Mouse (Mus musculus) heart, postnatal 36 days (tissue): ENCODE results near the gene Pikfyve. TPM values are rescaled to one million over a fixed set of nuclear protein-coding genes. Genes with fewer than 3 reads are reported as not detected.
A peak's percentile ranks its signal among the peaks of the same experiment; 100 is the strongest.

Source experiments
- DNase-seq, 2 experiments: peaks; one replicate each; pipeline ENCODE4 v3.0.0; 2021 to 2022
- intact Hi-C: fragments of 180-260 bp; cut with DNase I; formaldehyde crosslinking; loops from one replicate; pipeline ENCODE4 v1.15.1; 2025
- total RNA-seq, 2 experiments: library from RNA; stranded (reverse); gene quantifications; 2 replicates each; pipeline ENCODE4 v1.2.3; 2021

Gene Pikfyve
- 10 to 100 TPM; 11.4 to 12.4 TPM for total RNA-seq

DNA sequence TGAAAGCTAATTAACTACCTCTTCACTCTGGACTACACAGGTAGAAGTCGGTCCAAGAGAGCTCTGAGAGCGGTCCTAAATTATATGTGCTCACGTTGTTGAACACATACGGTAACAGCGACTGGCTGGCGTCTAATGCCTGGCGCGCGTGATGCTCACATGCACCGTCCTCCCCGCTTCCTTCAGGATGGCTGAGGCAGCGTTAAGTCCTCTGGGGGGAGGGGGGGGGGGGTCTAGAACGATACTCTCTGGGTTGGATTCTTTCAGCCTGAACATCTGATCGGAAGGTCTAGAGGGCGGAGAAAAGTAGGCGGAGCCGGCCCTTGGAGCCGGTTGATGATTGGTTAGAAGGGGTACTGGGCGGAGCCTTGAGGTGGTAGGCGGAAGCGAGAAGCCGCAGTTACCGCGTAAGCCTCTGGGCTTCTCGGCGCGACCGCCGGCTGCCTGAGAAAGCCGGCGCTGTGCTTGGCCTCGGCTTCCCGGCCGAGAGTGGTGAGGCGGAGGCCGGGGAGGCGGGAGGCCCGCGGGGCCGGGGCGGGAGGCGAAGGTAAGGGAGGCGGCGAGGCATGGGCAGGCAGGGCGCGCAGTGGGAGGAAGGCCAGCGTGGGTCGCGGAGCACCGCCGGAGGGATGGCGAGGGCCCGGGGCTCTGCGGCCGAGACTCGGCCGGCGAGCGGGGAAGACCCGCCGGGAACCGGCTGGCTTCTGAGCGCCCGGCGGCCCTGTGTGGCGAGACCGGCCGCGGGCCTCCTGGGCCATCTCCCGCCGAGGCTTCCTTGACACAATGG lies at the start of gene Pikfyve, which contains the start of gene Idh1:
Pikfyve (plus strand) TSS at position 397 of the 787 bp plus-strand sequence.
Idh1 (minus strand) TSS at position 214 of the 787 bp plus-strand sequence.
- intact Hi-C loops, result loop anchor here (10.0 kb wide), 1 partner anchor 452 kb away; the partner anchor contains the start of gene Fzd5
- peak; percentile 97 for DNase-seq

DNA sequence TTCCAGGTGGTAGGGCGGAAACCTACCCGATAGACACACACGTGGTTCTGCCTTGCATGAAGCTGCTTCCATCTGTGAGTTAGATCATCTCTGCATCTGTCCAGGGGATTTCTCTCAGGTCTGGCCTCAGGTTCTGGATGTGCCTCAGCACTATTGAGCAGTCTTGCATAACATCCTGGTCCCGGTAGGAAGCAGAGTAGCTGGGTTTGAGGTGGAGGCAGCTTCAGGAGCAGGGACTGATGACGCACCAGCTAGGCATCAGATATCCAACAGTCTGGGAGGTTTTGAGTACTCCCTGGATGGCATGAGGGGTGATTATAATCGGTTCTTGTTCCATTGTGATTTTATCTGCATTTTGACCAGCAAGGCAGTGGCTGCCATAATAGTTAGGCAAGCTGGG lies 48.9 kb upstream of the Pikfyve start:
- DNase-seq, result no peak
- intact Hi-C loops, result no loop called here

DNA sequence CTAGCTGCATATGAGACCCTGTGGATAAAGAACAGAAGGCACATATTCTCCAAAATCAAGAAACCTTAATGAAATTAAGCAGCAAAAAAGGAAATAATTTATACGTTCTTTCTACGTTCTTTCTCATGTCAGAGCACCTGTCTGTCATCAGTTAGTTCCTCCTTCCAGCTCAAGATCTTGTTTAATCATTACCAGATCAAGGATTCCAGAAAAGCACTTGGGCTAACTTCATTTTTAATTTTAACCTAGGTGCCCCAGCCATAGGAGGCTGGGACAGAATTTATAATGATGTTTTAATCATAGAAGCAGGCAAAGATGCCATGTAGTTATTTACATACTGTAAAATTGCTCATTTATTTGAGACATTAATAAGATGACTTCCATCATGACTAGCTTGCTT lies 41.7 kb upstream of the Pikfyve start:
- no peak for DNase-seq
- intact Hi-C loops, result no loop called here

DNA sequence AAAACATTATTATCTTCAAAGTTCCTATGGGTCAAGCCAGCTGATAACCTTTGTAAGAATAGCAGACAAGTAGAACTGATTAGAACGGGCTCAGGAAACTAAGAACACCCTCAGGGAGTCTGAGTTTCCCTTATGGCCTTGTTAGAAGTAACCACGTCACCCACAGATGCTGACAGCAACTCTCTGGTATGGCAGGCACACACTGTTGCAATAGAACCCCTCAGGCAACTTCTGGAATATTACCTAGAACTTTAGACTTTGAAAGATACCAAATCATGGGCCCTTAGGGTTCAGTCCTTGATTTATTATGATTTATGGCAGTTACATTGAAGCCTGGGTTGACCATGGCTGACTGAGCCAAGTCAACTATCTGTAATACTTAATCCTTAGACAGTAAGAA lies 39.9 kb upstream of the Pikfyve start:
- no peak for DNase-seq
- intact Hi-C loops, result no loop called here

DNA sequence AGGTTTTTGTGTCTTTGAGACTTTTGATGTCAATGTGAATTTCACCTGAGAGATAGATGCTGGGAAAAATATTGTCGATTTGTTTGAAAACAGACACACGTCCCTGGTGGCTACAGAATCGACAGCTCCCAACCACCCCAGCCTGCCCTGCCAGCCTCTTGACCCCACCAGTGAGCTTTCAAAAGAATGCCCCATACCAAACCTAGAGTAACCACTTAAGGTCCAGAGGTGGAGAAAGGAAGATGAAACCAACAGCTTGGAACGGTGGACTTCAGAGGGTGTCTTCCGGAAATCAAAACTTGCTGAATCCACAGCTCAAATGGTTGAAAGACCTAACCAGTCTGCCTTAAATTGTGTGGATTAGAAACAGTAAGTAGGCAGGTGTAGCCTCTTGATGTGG lies 39.2 kb upstream of the Pikfyve start:
- no peak for DNase-seq
- intact Hi-C loops, result no loop called here

DNA sequence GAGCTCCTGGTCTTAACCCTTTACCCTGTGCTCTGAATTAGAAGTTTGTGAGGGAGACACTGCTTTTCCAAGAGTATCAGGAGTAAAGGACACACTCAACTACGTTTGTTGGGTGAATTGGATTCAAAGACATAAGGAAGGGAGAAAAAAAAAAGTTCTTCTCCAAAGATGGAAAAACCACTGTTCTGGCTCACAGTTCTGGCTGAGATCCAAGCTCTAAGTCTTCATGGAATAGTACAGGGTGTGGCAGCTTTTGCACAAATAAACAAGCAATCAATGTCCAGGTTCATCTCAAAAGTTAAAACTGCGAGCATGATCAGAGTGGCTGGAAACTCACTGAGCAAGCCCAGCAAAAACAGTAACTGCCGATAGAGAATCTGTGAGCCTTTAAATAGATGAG lies 38.5 kb upstream of the Pikfyve start:
- no peak for DNase-seq
- intact Hi-C loops, result no loop called here

DNA sequence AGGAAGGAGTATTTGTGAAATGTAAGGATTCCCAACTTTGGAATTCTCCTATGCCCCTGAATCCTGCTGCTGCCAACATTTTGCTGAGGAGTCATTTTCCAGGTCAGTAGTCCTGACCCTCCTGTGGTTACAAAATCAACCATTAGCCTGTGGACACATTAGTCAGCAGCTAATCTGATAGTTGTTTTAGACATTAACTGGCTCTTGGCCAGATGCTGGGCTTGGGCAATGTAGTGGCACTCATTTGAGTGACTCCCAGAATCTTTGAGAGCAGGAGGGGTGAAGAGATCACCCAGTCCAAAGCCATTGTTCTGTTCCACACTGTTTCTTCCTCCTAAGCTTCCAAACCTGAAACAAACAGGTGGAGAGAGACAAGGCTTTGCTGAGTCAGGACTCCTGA lies 31.7 kb upstream of the Pikfyve start:
- no peak for DNase-seq
- intact Hi-C loops, result no loop called here

DNA sequence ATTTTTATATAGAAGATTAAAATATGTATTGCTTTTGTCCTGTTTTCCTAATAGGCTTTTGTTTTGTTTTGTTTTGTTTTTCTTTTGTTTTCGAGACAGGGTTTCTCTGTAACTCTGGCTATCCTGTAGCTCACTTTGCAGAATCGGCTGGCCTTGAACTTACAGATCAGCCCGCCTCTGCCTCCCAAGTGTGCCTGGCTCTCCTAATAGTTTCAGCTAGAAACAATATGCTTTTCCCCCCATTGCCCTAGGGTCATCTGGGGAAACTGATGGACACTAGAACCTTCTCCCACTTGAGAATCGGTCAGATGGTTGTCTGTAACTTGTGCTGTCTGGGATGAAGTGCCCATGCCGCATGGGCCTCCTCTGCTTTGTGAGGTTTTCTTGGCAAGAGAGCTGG lies 30.4 kb upstream of the Pikfyve start:
- intact Hi-C loops, result no loop called here
- no peak for DNase-seq

DNA sequence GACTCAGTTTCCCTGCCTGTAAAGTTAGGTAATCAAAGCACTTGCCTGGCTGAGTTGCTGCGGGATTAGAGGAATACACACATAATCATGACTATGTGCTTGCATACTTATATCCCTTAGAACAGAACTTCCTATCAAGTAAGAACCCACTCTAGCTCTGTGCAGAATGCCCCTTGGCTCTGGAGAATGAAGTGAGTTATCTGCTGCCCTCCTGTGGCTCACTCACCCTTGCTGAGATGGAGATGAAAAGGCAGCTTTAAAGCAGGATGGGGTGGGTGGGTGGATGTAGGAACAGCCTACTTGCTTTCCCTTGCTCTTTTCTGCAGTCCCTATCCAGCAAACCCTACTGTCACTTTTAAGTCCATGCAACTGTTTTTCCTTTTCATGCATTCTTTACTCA lies 24.3 kb upstream of the Pikfyve start:
- DNase-seq, result no peak
- intact Hi-C loops, result no loop called here

DNA sequence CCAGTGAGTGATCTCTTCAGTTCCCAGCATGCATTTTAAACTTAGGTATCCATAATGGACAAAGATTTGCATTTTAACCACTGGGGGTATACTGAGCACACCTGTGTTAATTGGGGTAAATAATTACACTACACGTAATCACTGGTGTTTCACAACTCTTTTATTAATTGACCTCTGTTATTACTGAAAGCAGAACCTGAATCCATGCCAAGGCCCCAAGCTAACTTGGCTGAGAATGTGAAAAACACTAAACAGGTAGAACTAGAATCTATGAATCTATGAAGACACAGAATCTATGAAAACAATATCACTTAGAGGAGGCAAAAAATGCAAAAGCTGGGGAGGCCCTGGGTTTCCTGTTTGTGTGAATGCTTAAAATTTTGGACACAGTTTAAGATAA lies 19.0 kb upstream of the Pikfyve start:
- DNase-seq, result no peak
- intact Hi-C loops, result no loop called here

DNA sequence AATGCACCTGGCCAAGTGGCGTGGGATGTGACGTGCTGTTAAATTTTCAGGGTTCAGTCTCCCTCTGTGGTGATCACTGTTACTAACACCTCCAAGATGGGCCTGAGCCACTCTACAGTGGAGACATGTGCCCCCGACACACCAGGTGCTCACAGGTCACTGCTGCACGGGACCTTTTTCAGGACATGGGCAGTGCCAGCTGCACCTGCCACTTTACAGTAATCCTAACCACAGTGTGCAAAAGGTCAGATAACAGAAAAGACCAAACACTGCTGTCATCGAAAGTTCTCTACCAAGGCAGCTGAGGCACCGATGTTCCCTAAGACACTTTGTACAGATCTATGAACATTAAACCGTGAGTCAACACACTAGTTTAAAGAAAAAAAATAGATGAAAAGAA lies 16.9 kb upstream of the Pikfyve start:
- intact Hi-C loops, result no loop called here
- no peak for DNase-seq

DNA sequence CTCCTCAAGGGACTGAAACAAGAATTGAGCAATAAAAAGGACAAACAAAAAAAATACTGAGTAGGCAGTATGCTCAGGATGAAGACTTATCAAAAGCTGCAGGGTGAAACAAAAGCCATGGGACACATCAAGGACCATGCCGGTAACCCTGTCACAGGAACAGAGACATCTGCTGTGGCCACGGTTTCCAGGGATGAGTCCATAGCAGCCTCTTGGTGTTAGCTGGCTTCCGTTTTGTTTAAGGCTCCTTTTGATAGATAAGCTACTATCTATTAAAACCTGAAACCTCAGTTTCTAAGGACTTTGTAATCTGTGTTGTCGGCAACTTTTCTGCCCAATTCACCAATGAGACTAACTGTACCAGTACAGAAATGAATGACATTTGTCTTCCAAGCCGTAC lies 16.5 kb upstream of the Pikfyve start:
- DNase-seq, result no peak
- intact Hi-C loops, result no loop called here

DNA sequence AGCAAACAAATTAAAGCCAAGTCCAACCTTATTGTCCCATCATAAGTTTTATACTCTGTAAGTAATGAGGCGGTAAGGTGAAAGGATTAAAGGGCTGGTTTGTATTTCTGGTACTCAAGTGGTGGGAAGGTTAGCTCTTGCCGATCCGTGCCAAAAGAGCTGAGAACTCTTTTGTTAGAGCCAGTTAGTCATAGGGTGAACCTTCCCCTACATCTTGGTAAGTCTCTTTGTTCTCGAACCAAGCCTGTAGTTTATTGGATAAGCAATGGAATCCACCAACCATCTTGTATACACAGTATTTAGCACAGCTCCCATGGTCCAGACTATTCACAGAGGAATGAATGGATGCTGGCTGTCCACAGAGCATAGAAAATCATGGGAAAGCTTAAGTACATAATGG lies 14.9 kb upstream of the Pikfyve start:
- no peak for DNase-seq
- intact Hi-C loops, result no loop called here

DNA sequence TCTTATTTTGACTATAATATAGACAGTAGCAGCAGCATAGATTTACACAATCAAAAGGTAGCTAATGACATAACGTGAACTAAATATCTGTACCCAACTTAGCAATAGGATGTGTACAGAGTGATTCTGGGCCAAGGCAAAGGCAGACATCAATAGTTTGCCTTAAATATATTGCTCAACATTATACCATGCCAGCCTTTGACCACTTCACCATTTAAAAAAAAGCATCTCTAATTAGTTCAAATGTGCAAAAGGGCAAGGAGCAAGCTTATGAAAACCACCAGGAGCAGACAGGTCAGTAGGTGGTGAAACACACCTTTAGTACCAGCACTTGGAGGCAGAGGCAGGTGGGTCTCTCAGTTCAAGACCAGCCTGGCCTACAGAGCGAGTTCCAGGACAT lies 12.8 kb upstream of the Pikfyve start:
- intact Hi-C loops, result no loop called here

DNA sequence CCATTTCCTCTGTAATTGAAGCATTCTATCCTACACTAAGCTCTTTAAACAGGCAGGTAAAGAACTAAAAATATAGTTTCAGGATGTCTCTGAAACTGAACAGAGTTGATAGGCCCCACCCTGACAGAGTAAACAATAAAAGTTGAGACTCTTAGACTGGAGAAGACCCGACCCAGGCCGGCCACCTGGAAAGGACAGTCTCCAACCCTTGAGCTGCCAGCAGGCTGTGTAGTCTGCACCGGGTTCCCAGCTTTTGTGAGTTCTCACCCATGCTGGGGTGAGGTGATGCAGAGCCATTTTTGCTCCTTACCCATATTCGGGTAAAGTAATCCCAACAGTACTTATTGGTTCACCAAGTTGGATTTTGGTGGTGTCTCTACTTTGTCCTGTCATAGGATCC lies 10.3 kb upstream of the Pikfyve start:
- no peak for DNase-seq
- intact Hi-C loops, result no loop called here

More for the DNA sequence above, 12.8 kb upstream of the Pikfyve start:
- DNase-seq, result no peak

DNA sequence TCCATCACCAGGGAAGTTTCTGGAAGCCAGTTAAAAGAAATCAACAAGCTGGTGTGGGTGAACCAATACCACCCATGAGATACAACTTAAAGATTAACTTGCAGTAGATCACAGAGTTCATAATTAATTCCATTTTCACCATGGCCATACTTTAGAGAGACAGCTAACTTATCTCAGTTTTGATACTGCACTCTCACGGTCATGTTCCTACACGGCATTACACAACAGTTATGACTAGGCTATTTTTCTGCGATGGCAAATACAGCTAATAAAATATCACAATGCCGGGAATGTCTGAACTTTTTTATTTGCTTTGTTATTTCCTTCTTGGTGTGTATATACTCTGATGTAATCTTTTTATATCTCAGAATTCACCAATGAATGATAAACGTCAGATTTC lies 9.6 kb upstream of the Pikfyve start:
- DNase-seq, result no peak
- intact Hi-C loops, result no loop called here

DNA sequence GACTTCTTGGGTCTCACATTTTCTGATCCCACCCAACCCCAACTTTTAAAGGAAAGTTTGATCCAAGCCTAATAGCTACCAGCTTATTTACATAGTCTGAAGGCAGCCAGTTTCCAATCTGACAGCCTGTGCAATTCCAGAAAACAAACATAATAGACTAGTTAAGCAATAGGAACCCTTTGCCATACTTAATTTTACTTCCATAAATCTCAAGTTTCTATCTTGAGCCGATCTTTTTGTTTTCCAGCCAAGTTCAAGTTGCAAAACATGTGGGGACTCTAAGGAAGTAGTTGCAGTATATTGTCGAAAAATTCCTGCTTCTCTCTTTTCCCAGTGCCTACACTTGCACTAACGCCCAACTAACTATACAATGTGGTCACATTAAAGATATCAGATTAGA lies 9.0 kb upstream of the Pikfyve start:
- DNase-seq, result no peak
- intact Hi-C loops, result no loop called here

DNA sequence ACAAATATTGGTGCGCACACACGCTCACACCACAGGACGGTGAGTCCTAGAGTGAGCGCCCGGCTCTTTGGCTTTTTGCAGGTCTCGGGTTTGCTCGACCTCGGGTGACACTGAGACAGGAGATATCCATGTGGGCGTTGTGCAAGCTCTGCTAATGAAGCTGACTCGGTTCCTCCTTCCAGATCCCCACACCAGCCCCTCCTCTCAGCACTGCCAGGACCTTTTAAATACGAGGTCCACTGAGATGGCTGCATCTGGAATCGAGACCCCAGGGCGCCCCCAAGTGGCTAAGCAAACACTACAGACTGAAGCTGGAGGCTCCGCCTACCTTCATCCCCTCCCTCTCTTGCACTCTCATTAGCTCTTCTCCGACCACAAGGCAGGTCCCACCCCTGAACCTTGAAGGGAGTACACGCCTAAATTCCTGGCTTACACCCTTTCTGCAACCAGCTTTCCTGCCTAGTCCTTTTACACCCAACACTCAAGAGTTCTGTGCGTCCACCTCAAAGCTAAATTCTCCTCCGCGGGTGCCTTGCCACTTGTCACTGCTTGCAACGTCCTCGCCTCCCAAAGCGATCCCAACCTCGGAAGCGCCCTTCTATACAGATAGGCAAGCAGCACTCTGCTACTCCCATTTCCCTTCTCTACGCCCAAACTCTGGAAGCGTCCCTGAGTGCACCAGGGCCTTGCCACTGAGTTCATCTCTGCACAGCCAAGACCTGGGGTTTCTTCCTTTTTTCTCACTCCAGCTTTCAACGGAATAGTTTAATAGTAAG lies 8.2 kb upstream of the Pikfyve start:
- intact Hi-C loops, result loop anchor here (2.0 kb wide), 1 partner anchor 132 kb away; no protein-coding TSS in a partner anchor
- DNase-seq, result peak; percentile 95 to 96

DNA sequence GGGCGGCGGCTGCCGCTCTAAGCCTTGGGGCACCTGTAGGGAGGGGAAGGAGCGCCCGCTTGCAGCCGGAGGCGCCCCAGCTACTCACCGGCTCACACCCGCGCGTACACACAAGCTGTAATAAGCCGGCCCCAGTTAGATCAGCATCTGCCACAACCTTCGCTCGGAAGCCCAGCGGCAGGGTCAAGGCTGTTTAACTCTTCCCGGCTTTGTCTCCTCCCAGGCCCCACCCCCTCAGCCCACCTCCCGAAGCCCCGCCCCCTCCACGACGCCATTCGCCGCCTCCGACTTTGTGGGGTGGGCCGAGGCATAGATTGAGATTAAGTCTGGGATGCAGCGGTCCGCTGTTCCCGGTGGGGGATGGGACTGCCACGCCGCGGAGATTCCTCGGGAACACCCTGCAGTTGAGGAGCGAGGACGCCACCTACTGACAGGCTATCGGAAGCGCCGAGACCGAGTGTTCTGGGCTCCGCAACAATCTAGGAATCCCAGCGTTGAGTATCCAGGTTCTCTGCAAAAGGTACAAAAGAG lies 7.5 kb upstream of the Pikfyve start:
- peak; percentile 97 for DNase-seq
- intact Hi-C loops, result loop anchor here (1.0 to 2.0 kb wide), 2 partner anchors 67 to 132 kb away; no protein-coding TSS in a partner anchor

DNA sequence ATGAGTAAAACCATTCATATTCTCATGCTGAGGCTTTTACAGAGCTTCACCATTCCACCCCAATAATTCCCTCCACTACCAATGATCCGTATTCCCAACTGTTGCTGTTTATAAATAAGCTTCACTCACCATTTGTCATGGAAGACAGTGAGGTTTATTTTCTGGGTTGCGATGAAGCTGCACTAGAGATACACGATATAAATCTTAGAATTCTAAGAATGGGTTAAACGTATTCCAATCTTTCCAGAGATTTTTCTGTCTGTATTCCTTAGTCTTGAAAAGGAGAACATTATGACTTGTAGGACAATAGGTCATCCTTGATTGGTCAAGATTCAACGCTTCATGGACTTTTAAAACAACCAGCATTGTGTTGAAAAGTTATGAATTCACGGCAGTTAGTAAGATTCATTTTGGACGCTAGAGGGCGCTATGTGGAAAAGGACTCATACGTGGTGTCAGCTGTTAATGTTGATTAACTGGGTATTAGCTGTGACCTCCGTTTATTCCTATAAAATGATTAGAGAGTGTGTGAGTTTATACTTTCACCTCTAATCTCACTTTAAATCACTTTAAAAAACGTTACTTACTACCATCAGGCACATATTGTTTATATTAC lies 6.7 kb upstream of the Pikfyve start:
- intact Hi-C loops, result loop anchor here (1.0 to 10.0 kb wide), 3 partner anchors 67 to 445 kb away; partner anchors contain the start of gene Fzd5
- DNase-seq, result peak; percentile 57 to 61

DNA sequence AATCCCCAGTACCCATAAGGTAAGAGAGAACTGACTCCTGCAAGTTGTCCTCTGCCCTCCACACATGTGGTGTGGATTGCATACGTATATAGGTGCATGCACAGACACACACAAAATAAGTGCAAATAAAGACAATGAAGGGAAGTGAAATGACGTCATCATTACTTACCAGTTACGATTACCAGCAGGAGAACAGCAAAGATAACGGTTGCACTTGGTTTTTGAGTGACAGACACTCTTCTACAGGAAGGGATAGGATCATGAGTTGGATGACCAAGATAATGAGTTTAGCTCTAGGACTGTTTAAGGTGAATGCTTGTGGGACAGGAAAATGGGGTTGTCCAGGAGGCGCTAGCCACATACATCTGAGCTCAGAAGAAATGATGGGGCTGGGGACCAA lies 5.0 kb upstream of the Pikfyve start:
- DNase-seq, result no peak
- intact Hi-C loops, result loop anchor here (10.0 kb wide), 1 partner anchor 447 kb away; the partner anchor contains the start of gene Fzd5
